Mouse (Mus musculus): ENCODE data around the gene Etfdh. TPM values are rescaled to one million over a fixed set of nuclear protein-coding genes. Genes with fewer than 3 reads are reported as not detected.
A peak's percentile ranks its signal among the peaks of the same experiment; 100 is the strongest.
"Not testable (repeated sequence)": the region's sequence is repeated elsewhere in the genome, so short reads cannot be mapped to it uniquely, and the experiment has no call there.

Gene Etfdh
- polyA plus RNA-seq, 1 experiment = 28.7 TPM

- no peaks in the 10 kb centered on the region for H3K4me1 ChIP-seq (ENCODE audit: control insufficient read depth, insufficient read depth, low read length)
- no peak overlapping the region for H3K27ac ChIP-seq (ENCODE audit: insufficient read depth, low read length)
- no peak overlapping the region for H3K4me3 ChIP-seq (ENCODE audit: low read depth, low read length)
- H3K9ac ChIP-seq (ENCODE audit: low read depth, poor library complexity, severe bottlenecking) = peak overlapping the region; percentile 19; the same call in 1 of the 2 replicates
- no peaks in the 10 kb centered on the region for H3K36me3 ChIP-seq (ENCODE audit: control insufficient read depth, insufficient read depth, low read length, poor library complexity, severe bottlenecking)
- TF ChIP-seq EP300 (IDR thresholded peaks at IDR 0.05; ENCODE audit: insufficient read depth, low read depth, low read length) (no peak), POLR2A (IDR thresholded peaks at IDR 0.05; ENCODE audit: insufficient read depth, low read length) (no peak), CTCF (IDR thresholded peaks at IDR 0.05; ENCODE audit: low read depth, low read length) (no peak)
- no peaks in the 10 kb centered on the region for H3K27me3 ChIP-seq (ENCODE audit: control insufficient read depth, insufficient read depth, low read length, poor library complexity, severe bottlenecking)
- H3K9me3 ChIP-seq (replicated peaks; ENCODE audit: control insufficient read depth, insufficient read depth, low read length, poor library complexity, severe bottlenecking) = no peaks in the 10 kb centered on the region
Measured at GRCm38 (mm10) chr3:79576468-79576816, 52.9 kb downstream of the Etfdh start.

GRCm38 (mm10) chr3:79575576-79576467 is 53.5 kb downstream of the Etfdh start:
- Histone ChIP-seq H3K27me3 (ENCODE audit: control insufficient read depth, insufficient read depth, low read length, poor library complexity, severe bottlenecking) (no peaks in the 10 kb centered on the region), H3K27ac (ENCODE audit: insufficient read depth, low read length) (no peak overlapping the region), H3K4me1 (ENCODE audit: control insufficient read depth, insufficient read depth, low read length) (no peaks in the 10 kb centered on the region), H3K36me3 (ENCODE audit: control insufficient read depth, insufficient read depth, low read length, poor library complexity, severe bottlenecking) (no peaks in the 10 kb centered on the region), H3K4me3 (ENCODE audit: low read depth, low read length) (no peak overlapping the region), H3K9ac (ENCODE audit: low read depth, poor library complexity, severe bottlenecking) (no peak overlapping the region; the same call in 1 of the 2 replicates), H3K9me3 (replicated peaks; ENCODE audit: control insufficient read depth, insufficient read depth, low read length, poor library complexity, severe bottlenecking) (no peaks in the 10 kb centered on the region)
- TF ChIP-seq POLR2A (IDR thresholded peaks at IDR 0.05; ENCODE audit: insufficient read depth, low read length) = no peak
- TF ChIP-seq CTCF (IDR thresholded peaks at IDR 0.05; ENCODE audit: low read depth, low read length) = no peak
- no peak for TF ChIP-seq EP300 (IDR thresholded peaks at IDR 0.05; ENCODE audit: insufficient read depth, low read depth, low read length)

- no peaks in the 10 kb centered on the region for H3K9me3 ChIP-seq (replicated peaks; ENCODE audit: control insufficient read depth, insufficient read depth, low read length, poor library complexity, severe bottlenecking)
- no peak for TF ChIP-seq EP300 (IDR thresholded peaks at IDR 0.05; ENCODE audit: insufficient read depth, low read depth, low read length)
- no peak for TF ChIP-seq CTCF (IDR thresholded peaks at IDR 0.05; ENCODE audit: low read depth, low read length)
- H3K27me3 ChIP-seq (ENCODE audit: control insufficient read depth, insufficient read depth, low read length, poor library complexity, severe bottlenecking) = no peaks in the 10 kb centered on the region
- no peak overlapping the region for H3K9ac ChIP-seq (ENCODE audit: low read depth, poor library complexity, severe bottlenecking)
- no peak overlapping the region for H3K4me3 ChIP-seq (ENCODE audit: low read depth, low read length)
- H3K4me1 ChIP-seq (ENCODE audit: control insufficient read depth, insufficient read depth, low read length) = no peaks in the 10 kb centered on the region
- no peaks in the 10 kb centered on the region for H3K36me3 ChIP-seq (ENCODE audit: control insufficient read depth, insufficient read depth, low read length, poor library complexity, severe bottlenecking)
- H3K27ac ChIP-seq (ENCODE audit: insufficient read depth, low read length) = no peak overlapping the region
Measured at GRCm38 (mm10) chr3:79574336-79574735, 55.0 kb downstream of the Etfdh start.

DNA sequence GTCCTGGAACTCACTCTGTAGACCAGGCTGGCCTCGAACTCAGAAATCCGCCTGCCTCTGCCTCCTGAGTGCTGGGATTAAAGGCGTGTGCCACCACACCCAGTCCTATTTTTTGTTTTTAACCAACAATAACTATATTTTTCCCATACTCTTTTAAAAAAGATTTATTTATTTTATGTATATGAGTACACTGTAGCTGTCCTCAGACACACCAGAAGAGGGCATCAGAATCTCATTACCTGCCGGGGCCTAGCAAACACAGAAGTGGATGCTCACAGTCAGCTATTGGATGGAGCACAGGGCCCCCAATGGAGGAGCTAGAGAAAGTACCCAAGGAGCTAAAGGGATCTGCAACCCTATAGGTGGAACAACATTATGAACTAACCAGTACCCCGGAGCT is 55.9 kb downstream of the Etfdh start:
- not testable (repeated sequence) for H3K27me3 ChIP-seq (ENCODE audit: control insufficient read depth, insufficient read depth, low read length, poor library complexity, severe bottlenecking); H3K36me3 ChIP-seq (ENCODE audit: control insufficient read depth, insufficient read depth, low read length, poor library complexity, severe bottlenecking); H3K9me3 ChIP-seq (replicated peaks; ENCODE audit: control insufficient read depth, insufficient read depth, low read length, poor library complexity, severe bottlenecking); H3K4me1 ChIP-seq (ENCODE audit: control insufficient read depth, insufficient read depth, low read length); H3K9ac ChIP-seq (ENCODE audit: low read depth, poor library complexity, severe bottlenecking); H3K4me3 ChIP-seq (ENCODE audit: low read depth, low read length); H3K27ac ChIP-seq (ENCODE audit: insufficient read depth, low read length)

DNA sequence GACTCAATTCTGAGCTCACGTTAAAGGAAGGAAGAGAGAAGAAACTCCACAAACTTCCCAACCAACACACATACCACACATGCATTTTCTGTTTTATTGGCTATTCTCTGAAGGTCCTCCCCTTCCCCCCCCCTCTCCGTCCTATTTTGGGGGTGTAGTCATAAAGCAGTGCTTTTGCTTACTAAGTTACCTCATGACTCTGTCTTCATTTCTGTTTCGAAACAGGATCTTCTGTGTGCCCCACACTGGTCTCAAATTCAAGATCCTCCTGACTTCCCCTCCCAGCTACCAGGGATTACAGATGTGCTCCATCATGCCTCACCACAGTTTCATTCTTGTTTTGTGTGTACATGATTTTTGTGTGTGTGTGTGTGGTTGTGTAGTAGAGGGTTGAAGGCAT is 56.9 kb downstream of the Etfdh start:
- H3K27me3 ChIP-seq (ENCODE audit: control insufficient read depth, insufficient read depth, low read length, poor library complexity, severe bottlenecking) = no peaks in the 10 kb centered on the region
- no peak overlapping the region for H3K27ac ChIP-seq (ENCODE audit: insufficient read depth, low read length)
- H3K4me1 ChIP-seq (ENCODE audit: control insufficient read depth, insufficient read depth, low read length) = no peaks in the 10 kb centered on the region
- TF ChIP-seq POLR2A (IDR thresholded peaks at IDR 0.05; ENCODE audit: insufficient read depth, low read length) = no peak
- no peak for TF ChIP-seq CTCF (IDR thresholded peaks at IDR 0.05; ENCODE audit: low read depth, low read length)
- TF ChIP-seq EP300 (IDR thresholded peaks at IDR 0.05; ENCODE audit: insufficient read depth, low read depth, low read length) = no peak
- no peak overlapping the region for H3K9ac ChIP-seq (ENCODE audit: low read depth, poor library complexity, severe bottlenecking)
- no peak overlapping the region for H3K4me3 ChIP-seq (ENCODE audit: low read depth, low read length)
- no peaks in the 10 kb centered on the region for H3K36me3 ChIP-seq (ENCODE audit: control insufficient read depth, insufficient read depth, low read length, poor library complexity, severe bottlenecking)
- H3K9me3 ChIP-seq (replicated peaks; ENCODE audit: control insufficient read depth, insufficient read depth, low read length, poor library complexity, severe bottlenecking) = no peaks in the 10 kb centered on the region

DNA sequence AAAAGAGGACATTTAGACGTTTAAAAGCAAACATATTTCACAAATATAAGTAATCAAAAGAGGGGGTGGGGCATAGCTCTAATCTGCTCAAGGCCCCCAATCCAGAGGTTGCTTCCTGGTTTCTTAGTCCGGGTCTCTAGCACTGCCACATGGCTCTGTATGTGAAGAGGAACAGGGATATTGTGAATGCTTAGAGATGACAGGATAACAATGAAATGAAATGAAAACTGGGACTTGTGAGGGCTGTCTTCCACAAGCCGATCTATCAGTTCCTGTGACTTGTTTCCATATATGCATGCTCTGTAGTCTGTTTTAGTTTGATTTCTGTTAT is 60.0 kb downstream of the Etfdh start:
- TF ChIP-seq EP300 (IDR thresholded peaks at IDR 0.05; ENCODE audit: insufficient read depth, low read depth, low read length) = no peak
- TF ChIP-seq CTCF (IDR thresholded peaks at IDR 0.05; ENCODE audit: low read depth, low read length) = no peak
- no peak for TF ChIP-seq POLR2A (IDR thresholded peaks at IDR 0.05; ENCODE audit: insufficient read depth, low read length)
- H3K4me3 ChIP-seq (ENCODE audit: low read depth, low read length) = no peak overlapping the region
- no peak overlapping the region for H3K9ac ChIP-seq (ENCODE audit: low read depth, poor library complexity, severe bottlenecking)
- no peaks in the 10 kb centered on the region for H3K9me3 ChIP-seq (replicated peaks; ENCODE audit: control insufficient read depth, insufficient read depth, low read length, poor library complexity, severe bottlenecking)
- no peaks in the 10 kb centered on the region for H3K4me1 ChIP-seq (ENCODE audit: control insufficient read depth, insufficient read depth, low read length)
- H3K36me3 ChIP-seq (ENCODE audit: control insufficient read depth, insufficient read depth, low read length, poor library complexity, severe bottlenecking) = no peaks in the 10 kb centered on the region
- H3K27me3 ChIP-seq (ENCODE audit: control insufficient read depth, insufficient read depth, low read length, poor library complexity, severe bottlenecking) = no peaks in the 10 kb centered on the region
- no peak overlapping the region for H3K27ac ChIP-seq (ENCODE audit: insufficient read depth, low read length)

Measured in ES-Bruce4 (cell line).